Mouse (Mus musculus) neutrophil, adult 5-6 weeks (primary cell): Measurements from ENCODE around the gene Tdp1. TPM values are rescaled to one million over a fixed set of nuclear protein-coding genes. Genes with fewer than 3 reads are reported as not detected.

Experiments used
- ATAC-seq: fragments of 151-379, 151-347 bp; 2 replicates; pipeline ENCODE4 v1.8.0; 2017; ENCODE audit warnings: mild to moderate bottlenecking, moderate TSS enrichment; ENCODE audit not compliant: insufficient number of reproducible peaks, poor library complexity, low FRiP score, severe bottlenecking; ENCODE audit errors: extremely low read depth
- total RNA-seq: library from RNA; stranded (forward); fragments of 200-1000 nt; gene quantifications from 2 replicates; pipeline ENCODE4 v1.2.3, GENCODE M21; 2017

The Tdp1 gene
- 9.3 and 19.2 TPM in 2 replicates for total RNA-seq

GRCm38 (mm10) chr12:99884269-99885261, at the start of gene Tdp1, which contains the start of gene Efcab11:
Gene Tdp1, plus strand, starts transcription at chr12:99884517.
Gene Efcab11, minus strand, starts transcription at chr12:99884439.
- peak; percentile 69 for ATAC-seq

- no peak for ATAC-seq
Observed at GRCm38 (mm10) chr12:99836404-99837131, 47.7 kb upstream of the Tdp1 start.

- ATAC-seq, result no peak
Observed at GRCm38 (mm10) chr12:99837528-99837927, 46.8 kb upstream of the Tdp1 start.

GRCm38 (mm10) chr12:99838109-99838508, 46.2 kb upstream of the Tdp1 start:
- ATAC-seq, result no peak

GRCm38 (mm10) chr12:99838703-99839102, 45.6 kb upstream of the Tdp1 start:
- ATAC-seq, result no peak

GRCm38 (mm10) chr12:99844951-99845350, 39.4 kb upstream of the Tdp1 start:
- ATAC-seq, result no peak

- ATAC-seq, result no peak
Observed at GRCm38 (mm10) chr12:99849996-99850395, 34.3 kb upstream of the Tdp1 start.

GRCm38 (mm10) chr12:99853323-99854258, 30.7 kb upstream of the Tdp1 start:
- ATAC-seq, result no peak

GRCm38 (mm10) chr12:99856011-99856410, 28.3 kb upstream of the Tdp1 start:
- no peak for ATAC-seq

GRCm38 (mm10) chr12:99858664-99859063, 25.7 kb upstream of the Tdp1 start:
- ATAC-seq, result no peak

- ATAC-seq, result no peak
Observed at GRCm38 (mm10) chr12:99859391-99860100, 24.8 kb upstream of the Tdp1 start.

GRCm38 (mm10) chr12:99860981-99861380, 23.3 kb upstream of the Tdp1 start:
- ATAC-seq, result no peak

GRCm38 (mm10) chr12:99864613-99865012, 19.7 kb upstream of the Tdp1 start:
- ATAC-seq, result no peak

GRCm38 (mm10) chr12:99868821-99869220, 15.5 kb upstream of the Tdp1 start:
- no peak for ATAC-seq

GRCm38 (mm10) chr12:99873443-99873842, 10.9 kb upstream of the Tdp1 start:
- no peak for ATAC-seq

- ATAC-seq, result peak; percentile 73; the same call in 1 of the 2 replicates
Observed at GRCm38 (mm10) chr12:99874609-99875008, 9.7 kb upstream of the Tdp1 start.

- peak; percentile 94 for ATAC-seq
Observed at GRCm38 (mm10) chr12:99883000-99883712, 1.2 kb upstream of the Tdp1 start.

- no peak for ATAC-seq
Observed at GRCm38 (mm10) chr12:99883713-99884105, 608 bp upstream of the Tdp1 start.
